Mouse (Mus musculus) stomach, postnatal 0 days (tissue): ENCODE results near the gene Tmem200c. TPM values are rescaled to one million over a fixed set of nuclear protein-coding genes. Genes with fewer than 3 reads are reported as not detected.

Experiments used
- ATAC-seq: fragments of 200-750 bp; cut with Nextera tagmentation; 2 replicates; pipeline ENCODE4 v1.8.0; 2017; ENCODE audit not compliant: low FRiP score, low TSS enrichment
- DNase-seq: peaks from one replicate; pipeline ENCODE4 v3.0.0-alpha.2; 2016; ENCODE audit warnings: low spot score
- H3K27ac ChIP-seq: fragments of 300-500 bp; sonication (generic); replicated peaks from 2 replicates; pipeline ENCODE4 v1.5.1; 2014; ENCODE audit warnings: mild to moderate bottlenecking, control low read depth
- H3K27me3 ChIP-seq: fragments of 300-500 bp; sonication (generic); 2 replicates; pipeline ENCODE4 v1.6.1; 2014; ENCODE audit warnings: low read length; ENCODE audit not compliant: control insufficient read depth, insufficient read depth
- H3K36me3 ChIP-seq: fragments of 300-500 bp; sonication (generic); 2 replicates; pipeline ENCODE4 v1.6.1; 2014; ENCODE audit warnings: low read length, mixed read lengths; ENCODE audit not compliant: control insufficient read depth, insufficient read depth
- H3K4me1 ChIP-seq: fragments of 300-500 bp; sonication (generic); replicated peaks from 2 replicates; pipeline ENCODE4 v1.6.1; 2014; ENCODE audit warnings: antibody characterized with exemption; ENCODE audit not compliant: control insufficient read depth, insufficient read depth
- H3K4me2 ChIP-seq: fragments of 300-500 bp; sonication (generic); replicated peaks from 2 replicates; pipeline ENCODE4 v1.6.1; 2014; ENCODE audit warnings: low read depth, mild to moderate bottlenecking, control low read depth, moderate library complexity
- H3K4me3 ChIP-seq: fragments of 300-500 bp; sonication (generic); 2 replicates; pipeline ENCODE4 v1.5.1; 2014; ENCODE audit warnings: low read depth, low read length, control low read depth
- H3K9ac ChIP-seq: fragments of 300-500 bp; sonication (generic); 2 replicates; pipeline ENCODE4 v1.6.1; 2014; ENCODE audit warnings: mild to moderate bottlenecking, low read length, control low read depth, mixed read lengths
- H3K9me3 ChIP-seq: fragments of 300-500 bp; sonication (generic); 2 replicates; pipeline ENCODE4 v1.6.1; 2016; ENCODE audit warnings: low read length; ENCODE audit not compliant: control insufficient read depth
- CTCF ChIP-seq: IDR thresholded peaks from 2 replicates; pipeline ENCODE4 v1.5.1; 2016; ENCODE audit warnings: antibody characterized with exemption, low read depth, mild to moderate bottlenecking, moderate library complexity
- EP300 ChIP-seq: optimal IDR thresholded peaks from 2 replicates; pipeline ENCODE3; 2016; ENCODE audit warnings: antibody characterized with exemption
- WGBS: fragments of 180-500 bp; shearing (Covaris S2); extraction: QIAGEN DNeasy Blood & Tissue Kit; methylation state at CpG from one replicate; pipeline ENCODE4 v1.1.7; 2014; 5-methylcytosine and 5-hydroxymethylcytosine counted together
- polyA plus RNA-seq: library from polyadenylated mRNA; unstranded; fragments of >200 nt; fragmentation: Nextera tagmentation; extraction: Ambion mirVana; gene quantifications from 2 replicates; pipeline ENCODE4 v1.2.1, GENCODE M21; 2015

Tmem200c gene
- polyA plus RNA-seq, 1 experiment from 2014 or later = 0.16 TPM

DNA sequence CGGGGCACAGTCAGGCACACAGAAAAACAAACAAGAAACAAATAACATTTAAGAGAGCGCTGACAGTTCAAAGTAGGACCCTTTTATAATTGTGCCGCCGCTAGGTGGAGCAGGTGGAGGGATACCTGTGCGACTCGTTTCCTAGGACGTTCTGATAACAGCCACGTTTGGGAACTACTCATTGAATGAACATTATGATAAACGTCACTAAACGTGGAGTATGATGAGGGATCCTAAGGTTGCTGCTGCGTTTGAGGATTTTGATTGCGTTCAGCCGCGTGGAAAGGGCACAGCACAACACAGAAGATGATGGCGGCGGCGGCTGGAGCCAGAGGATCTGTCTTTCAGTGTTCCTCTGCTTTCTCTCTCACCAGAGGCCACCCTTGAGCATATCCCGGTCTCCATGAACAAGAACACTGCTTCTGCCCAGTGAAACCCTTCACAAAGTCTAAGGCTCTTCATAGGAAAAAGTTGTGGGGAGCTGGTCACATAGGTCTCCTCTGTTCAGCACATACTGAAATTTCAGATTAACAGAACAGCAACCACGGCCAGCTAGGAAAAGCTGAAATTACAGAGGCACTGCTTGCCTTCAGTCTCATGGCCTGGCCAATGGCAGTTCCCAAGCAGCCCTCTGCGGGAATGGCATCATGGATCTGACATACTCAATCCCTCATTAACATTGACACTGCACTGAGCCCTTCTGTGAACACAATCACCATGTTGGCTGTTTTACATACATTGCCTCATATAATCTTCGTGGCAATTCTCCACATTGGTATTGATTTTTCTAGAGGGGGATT, 55.5 kb downstream of the Tmem200c start:
- H3K4me2 ChIP-seq = peak overlapping the region; percentile 29
- DNase-seq (peak; percentile 60), ATAC-seq (no peak)
- no peaks in the 10 kb centered on the region for H3K27me3 ChIP-seq
- H3K4me1 ChIP-seq = no peaks in the 10 kb centered on the region
- no peak overlapping the region for H3K9ac ChIP-seq
- 13% methylated on average over 21 of the region's 21 CpGs for WGBS
- H3K9me3 ChIP-seq = no peaks in the 10 kb centered on the region
- H3K4me3 ChIP-seq = 0 out of 2 replicates have a peak overlapping the region, but pooled peaks have one; percentile 3
- TF ChIP-seq CTCF (peak; percentile 71), EP300 (no peak)
- H3K36me3 ChIP-seq = no peaks in the 10 kb centered on the region
- no peak overlapping the region for H3K27ac ChIP-seq

GRCm38 (mm10) chr17:68883474-68884083, 57.2 kb downstream of the Tmem200c start:
- DNase-seq (no peak), ATAC-seq (no peak)
- WGBS = 56% methylated on average over 3 of the region's 3 CpGs
- H3K9me3 ChIP-seq = no peaks in the 10 kb centered on the region
- H3K4me3 ChIP-seq = no peak overlapping the region
- H3K4me1 ChIP-seq = no peaks in the 10 kb centered on the region
- TF ChIP-seq EP300 (no peak), CTCF (peak; percentile 43)
- H3K36me3 ChIP-seq = no peaks in the 10 kb centered on the region
- H3K9ac ChIP-seq = no peak overlapping the region
- no peaks in the 10 kb centered on the region for H3K27me3 ChIP-seq
- no peak overlapping the region for H3K27ac ChIP-seq
- no peak overlapping the region for H3K4me2 ChIP-seq

GRCm38 (mm10) chr17:68890672-68891071, 64.2 kb downstream of the Tmem200c start:
- no peaks in the 10 kb centered on the region for H3K9me3 ChIP-seq
- H3K4me1 ChIP-seq = no peaks in the 10 kb centered on the region
- WGBS = 86% methylated on average over 3 of the region's 3 CpGs
- TF ChIP-seq EP300 = no peak
- no peak for TF ChIP-seq CTCF
- no peak overlapping the region for H3K9ac ChIP-seq
- no peaks in the 10 kb centered on the region for H3K27me3 ChIP-seq
- H3K4me3 ChIP-seq = no peak overlapping the region
- DNase-seq (no peak), ATAC-seq (no peak)
- H3K4me2 ChIP-seq = no peak overlapping the region
- no peak overlapping the region for H3K27ac ChIP-seq
- H3K36me3 ChIP-seq = no peaks in the 10 kb centered on the region

Other genes with a start within 250 kb of the Tmem200c start
- gene Epb41l3, start 249.1 kb downstream of the Tmem200c start, polyA plus RNA-seq = 15.8 and 16.6 TPM in 2 replicates